Comparison of ENCODE assay signal across 8 mouse cellular contexts in genomic region chr10:114801457-114802160, GRCm38 (mm10). TPM values are rescaled to one million over a fixed set of nuclear protein-coding genes. Genes with fewer than 3 reads are reported as not detected.
DNase-seq lines count a peak whose midpoint lies in the region; ATAC-seq and TF ChIP-seq lines count a peak whose summit lies in the region.

No protein-coding gene starts in this region.

- DNase-seq in ovary, postnatal 36 days (ENCODE audit: low spot score), result peak; percentile 18
- DNase-seq in ovary, adult 18-20 months (ENCODE audit: low spot score), result no peak
- DNase-seq in cerebellum, postnatal 4 days (ENCODE audit: low spot score in 2 of 2), result peak; percentile 27 to 70
- DNase-seq in gastrocnemius, adult 2 months, result peak; percentile 47
- DNase-seq in intestine, embryonic 14.5 days (ENCODE audit: low spot score), result peak; percentile 70
- DNase-seq in thymus, adult 18-20 months, result no peak

- no peak overlapping the region; the same call in 1 of the 2 replicates for H3K27ac ChIP-seq in gastrocnemius, adult 2 months
- H3K27ac ChIP-seq in intestine, embryonic 14.5 days (ENCODE audit: low read depth), result no peak overlapping the region
- H3K27ac ChIP-seq in liver, embryonic 16.5 days (ENCODE audit: low read length), result no peak overlapping the region
- no peak overlapping the region for H3K27ac ChIP-seq in small intestine, adult 2 months (ENCODE audit: insufficient read depth, low read depth, low read length)

- no peaks in the 10 kb centered on the region for H3K9me3 ChIP-seq in intestine, embryonic 14.5 days (ENCODE audit: control insufficient read depth, low read length)
- no peaks in the 10 kb centered on the region for H3K9me3 ChIP-seq in liver, embryonic 16.5 days (replicated peaks; ENCODE audit: control insufficient read depth, low read length)

- H3K4me2 ChIP-seq in intestine, embryonic 14.5 days (ENCODE audit: low read length), result peak overlapping the region; percentile 92
- peak overlapping the region; percentile 30; the same call in 1 of the 2 replicates for H3K4me2 ChIP-seq in liver, embryonic 16.5 days (ENCODE audit: low read depth, low read length)

- no peak for TF ChIP-seq CTCF in gastrocnemius, adult 2 months (IDR thresholded peaks at IDR 0.05)
- no peak for TF ChIP-seq CTCF in small intestine, adult 2 months (IDR thresholded peaks at IDR 0.05; ENCODE audit: extremely low read depth, insufficient read length, insufficient replicate concordance, low read depth, low read length)

- no peak overlapping the region for H3K9ac ChIP-seq in intestine, embryonic 14.5 days (ENCODE audit: low read length)
- H3K9ac ChIP-seq in liver, embryonic 16.5 days (ENCODE audit: low read depth, low read length), result no peak overlapping the region

- peak; percentile 67 for ATAC-seq in intestine, embryonic 14.5 days (replicated peaks; ENCODE audit: low FRiP score, low TSS enrichment, low read depth)
- ATAC-seq in liver, embryonic 16.5 days (ENCODE audit: low read depth), result no peak

- under 1% methylated on average over 61 of the region's 66 CpGs for WGBS in intestine, embryonic 14.5 days
- 2% methylated on average over 62 of the region's 66 CpGs for WGBS in liver, embryonic 16.5 days (ENCODE audit: insufficient replicate concordance)
- WGBS in small intestine, adult 2 months, result 3% methylated on average over 66 of the region's 66 CpGs

- H3K36me3 ChIP-seq in intestine, embryonic 14.5 days (ENCODE audit: control insufficient read depth, insufficient read depth, low read length), result no peaks in the 10 kb centered on the region
- no peaks in the 10 kb centered on the region for H3K36me3 ChIP-seq in liver, embryonic 16.5 days (ENCODE audit: control insufficient read depth, insufficient read depth)
- no peaks in the 10 kb centered on the region for H3K36me3 ChIP-seq in small intestine, adult 2 months (ENCODE audit: control insufficient read depth, insufficient read depth, low read length)

- H3K4me3 ChIP-seq in gastrocnemius, adult 2 months, result peak overlapping the region; percentile 73
- H3K4me3 ChIP-seq in intestine, embryonic 14.5 days (ENCODE audit: low read depth, low read length), result peak overlapping the region; percentile 42
- H3K4me3 ChIP-seq in liver, embryonic 16.5 days (ENCODE audit: low read depth, low read length), result peak overlapping the region; percentile 26
- peak overlapping the region; percentile 35 for H3K4me3 ChIP-seq in small intestine, adult 2 months (ENCODE audit: low read depth, low read length)

- H3K4me1 ChIP-seq in intestine, embryonic 14.5 days (replicated peaks; ENCODE audit: control insufficient read depth, insufficient read depth, low read length), result no peaks in the 10 kb centered on the region; the same call in 1 of the 2 replicates
- H3K4me1 ChIP-seq in liver, embryonic 16.5 days (ENCODE audit: control insufficient read depth, low read depth, low read length), result no peaks in the 10 kb centered on the region
- peaks cover 2% of the 10 kb centered on the region; the same call in 1 of the 2 replicates for H3K4me1 ChIP-seq in small intestine, adult 2 months (ENCODE audit: control insufficient read depth, insufficient read depth, insufficient read length, low read length)

- intact Hi-C loops in gastrocnemius, adult 2 months (cut with DNase I), result no loop called here

- TF ChIP-seq POLR2A in small intestine, adult 2 months (IDR thresholded peaks at IDR 0.05; ENCODE audit: low read depth, low read length), result no peak

- peaks cover 57% of the 10 kb centered on the region for H3K27me3 ChIP-seq in intestine, embryonic 14.5 days (replicated peaks; ENCODE audit: control insufficient read depth, insufficient read depth, low read length)
- peaks cover 30% of the 10 kb centered on the region for H3K27me3 ChIP-seq in liver, embryonic 16.5 days (ENCODE audit: control insufficient read depth, insufficient read depth, low read depth, low read length)
- H3K27me3 ChIP-seq in small intestine, adult 2 months (ENCODE audit: control insufficient read depth, insufficient read depth, low read length), result peaks cover 13% of the 10 kb centered on the region; the same call in 1 of the 2 replicates

RNA-seq across cellular contexts. Expression of gene Trhde, which starts 0.5 kb away (rescaled TPM):
- total RNA-seq in gastrocnemius, adult 2 months (2021), result under 1 TPM; 0.26 to 0.42 TPM
- 0.49 and 0.97 TPM in 2 replicates for polyA plus RNA-seq in intestine, embryonic 14.5 days (2014; fragmentation: Nextera tagmentation; extraction: Ambion mirVana)
- 0.01 TPM in 1 of 2 replicates, not detected in the other for polyA plus RNA-seq in liver, embryonic 16.5 days (2015; fragmentation: Nextera tagmentation; extraction: Ambion mirVana)
- 0.05 and 0.19 TPM in 2 replicates for polyA plus RNA-seq in small intestine, adult 2 months (2012; rRNA removed)

Comparison
In these comparisons a context has a peak if more than half of its experiments do, and no peak if none do; other contexts are left out.
1. DNase-seq: peak in ovary, postnatal 36 days (single experiment), cerebellum, postnatal 4 days (2 of 2), gastrocnemius, adult 2 months (single experiment) and intestine, embryonic 14.5 days (single experiment); none in ovary, adult 18-20 months (single experiment) and thymus, adult 18-20 months (0 of 2).
2. Peak in every context shown above with its lines, with median percentiles within 50 percentile points of each other: H3K4me3 ChIP-seq.